Mouse (Mus musculus) liver, embryonic 13.5 days (tissue): ENCODE results near the gene Ebf1. TPM values are rescaled to one million over a fixed set of nuclear protein-coding genes. Genes with fewer than 3 reads are reported as not detected.

Source experiments
- ATAC-seq: fragments of 200-750 bp; cut with Nextera tagmentation; 2 replicates; pipeline ENCODE4 v1.8.0; 2017; ENCODE audit warnings: low read depth, mild to moderate bottlenecking, moderate number of reproducible peaks, moderate library complexity
- DNase-seq: peaks from one replicate; pipeline ENCODE4 v3.0.0; 2022
- H3K27ac ChIP-seq: fragments of 300-500 bp; sonication (generic); 2 replicates; pipeline ENCODE4 v1.5.1; 2015; ENCODE audit warnings: moderate library complexity, mild to moderate bottlenecking, inconsistent platforms
- H3K27me3 ChIP-seq: fragments of 300-500 bp; sonication (generic); 2 replicates; pipeline ENCODE4 v1.6.1; 2015; ENCODE audit warnings: mild to moderate bottlenecking, inconsistent platforms
- H3K36me3 ChIP-seq: fragments of 300-500 bp; sonication (generic); 2 replicates; pipeline ENCODE4 v1.6.1; 2015; ENCODE audit warnings: mild to moderate bottlenecking, inconsistent platforms
- H3K4me1 ChIP-seq: fragments of 300-500 bp; sonication (generic); replicated peaks from 2 replicates; pipeline ENCODE4 v1.6.1; 2015; ENCODE audit warnings: inconsistent platforms
- H3K4me2 ChIP-seq: fragments of 300-500 bp; sonication (generic); 2 replicates; pipeline ENCODE4 v1.6.1; 2015; ENCODE audit warnings: inconsistent platforms, mild to moderate bottlenecking, moderate library complexity
- H3K4me3 ChIP-seq: fragments of 300-500 bp; sonication (generic); replicated peaks from 2 replicates; pipeline ENCODE4 v1.5.1; 2015; ENCODE audit warnings: mild to moderate bottlenecking, inconsistent platforms
- H3K9ac ChIP-seq: fragments of 300-500 bp; sonication (generic); 2 replicates; pipeline ENCODE4 v1.6.1; 2015; ENCODE audit warnings: mild to moderate bottlenecking, inconsistent platforms
- H3K9me3 ChIP-seq: fragments of 300-500 bp; sonication (generic); replicated peaks from 2 replicates; pipeline ENCODE4 v1.6.1; 2016; ENCODE audit warnings: inconsistent platforms
- WGBS: fragments of 180-500 bp; shearing (Covaris S2); methylation state at CpG from one replicate; pipeline ENCODE4 v1.1.7; 2015; ENCODE audit not compliant: insufficient replicate concordance; 5-methylcytosine and 5-hydroxymethylcytosine counted together
- polyA plus RNA-seq: library from polyadenylated mRNA; unstranded; fragments of >200 nt; fragmentation: Nextera tagmentation; extraction: Ambion mirVana; gene quantifications from 2 replicates; pipeline ENCODE4 v1.2.1, GENCODE M21; 2015

The Ebf1 gene
- polyA plus RNA-seq, 1 experiment from 2014 or later = 0.31 TPM

DNA sequence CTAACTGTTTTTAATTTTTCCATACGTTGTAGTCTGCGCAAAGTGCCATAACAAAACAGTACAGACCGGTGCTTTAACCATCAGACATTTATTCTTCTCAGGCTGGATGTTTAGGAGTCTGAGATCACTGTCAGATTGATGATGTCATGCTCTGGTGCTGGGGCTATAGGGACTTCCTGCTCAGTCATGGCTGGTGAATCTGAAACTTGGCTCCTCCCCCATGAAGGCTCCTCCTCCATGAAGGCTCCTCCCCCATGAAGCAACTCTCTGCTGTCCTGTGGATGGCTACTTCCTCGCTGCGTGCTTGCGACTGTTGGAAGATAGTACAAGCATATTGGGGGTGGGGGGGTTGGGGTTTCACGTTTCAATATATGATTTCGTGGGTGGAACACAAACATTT lies 10.2 kb upstream of the Ebf1 start:
- H3K4me2 ChIP-seq = no peak overlapping the region
- ATAC-seq (no peak), DNase-seq (no peak)
- H3K36me3 ChIP-seq = no peaks in the 10 kb centered on the region
- H3K9ac ChIP-seq = no peak overlapping the region
- no peak overlapping the region for H3K27ac ChIP-seq
- peaks cover 24% of the 10 kb centered on the region for H3K27me3 ChIP-seq
- 56% methylated on average over 8 of the region's 8 CpGs for WGBS
- H3K4me1 ChIP-seq = 0 out of 2 replicates have a peak, but pooled peaks cover 2% of the 10 kb centered on the region
- no peaks in the 10 kb centered on the region for H3K9me3 ChIP-seq
- no peak overlapping the region for H3K4me3 ChIP-seq

DNA sequence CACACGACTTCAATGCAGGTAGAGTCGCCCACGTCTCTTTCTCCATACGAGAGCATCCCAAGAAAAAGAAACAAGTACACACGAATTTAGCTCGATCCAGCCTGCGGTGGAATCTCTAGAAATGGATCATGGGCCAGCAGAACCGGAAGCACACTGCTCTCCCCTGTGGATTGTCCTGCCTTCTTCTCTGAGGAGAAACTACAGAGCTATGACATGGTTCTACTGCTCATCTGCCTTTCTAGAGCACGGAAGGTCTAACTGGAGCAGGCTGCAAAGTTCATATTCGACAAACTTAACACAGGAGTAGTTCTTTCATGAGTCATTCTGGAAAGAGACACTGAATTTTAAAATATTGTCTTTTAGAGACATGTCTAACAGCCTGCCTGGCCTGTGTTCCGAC lies 8.5 kb upstream of the Ebf1 start:
- no peak overlapping the region for H3K27ac ChIP-seq
- no peak for DNase-seq
- no peak overlapping the region for H3K4me2 ChIP-seq
- ATAC-seq = no peak
- H3K4me3 ChIP-seq = no peak overlapping the region
- H3K36me3 ChIP-seq = no peaks in the 10 kb centered on the region
- H3K9me3 ChIP-seq = no peaks in the 10 kb centered on the region
- H3K27me3 ChIP-seq = peaks cover 42% of the 10 kb centered on the region
- 57% methylated on average over 11 of the region's 11 CpGs for WGBS
- H3K9ac ChIP-seq = no peak overlapping the region
- H3K4me1 ChIP-seq = peaks cover 7% of the 10 kb centered on the region

- Histone ChIP-seq H3K27me3 (peaks cover 65% of the 10 kb centered on the region), H3K4me1 (peaks cover 7% of the 10 kb centered on the region), H3K9me3 (no peaks in the 10 kb centered on the region), H3K27ac (no peak overlapping the region), H3K4me2 (peak overlapping the region; percentile 59), H3K36me3 (no peaks in the 10 kb centered on the region), H3K4me3 (peak overlapping the region; percentile 27), H3K9ac (no peak overlapping the region)
- DNase-seq (peak; percentile 39), ATAC-seq (no peak)
- 1% methylated on average over 45 of the region's 45 CpGs for WGBS
These were observed 5.9 kb upstream of the Ebf1 start for GRCm38 (mm10) chr11:44610971-44611781.

GRCm38 (mm10) chr11:44612156-44612555 lies 5.0 kb upstream of the Ebf1 start:
- ATAC-seq = no peak
- H3K9ac ChIP-seq = no peak overlapping the region
- DNase-seq = no peak
- H3K36me3 ChIP-seq = no peaks in the 10 kb centered on the region
- H3K9me3 ChIP-seq = no peaks in the 10 kb centered on the region
- H3K4me1 ChIP-seq = peaks cover 13% of the 10 kb centered on the region
- H3K27ac ChIP-seq = no peak overlapping the region
- H3K27me3 ChIP-seq = peaks cover 74% of the 10 kb centered on the region
- no peak overlapping the region for H3K4me3 ChIP-seq
- WGBS = 6% methylated on average over 10 of the region's 10 CpGs
- H3K4me2 ChIP-seq = 0 out of 2 replicates have a peak overlapping the region, but pooled peaks have one; percentile 45

GRCm38 (mm10) chr11:44612681-44613410 lies 4.3 kb upstream of the Ebf1 start:
- peaks cover 81% of the 10 kb centered on the region for H3K27me3 ChIP-seq
- H3K9me3 ChIP-seq = no peaks in the 10 kb centered on the region
- peaks cover 16% of the 10 kb centered on the region for H3K4me1 ChIP-seq
- ATAC-seq (no peak), DNase-seq (no peak)
- H3K4me2 ChIP-seq = peak overlapping the region; percentile 45
- no peaks in the 10 kb centered on the region for H3K36me3 ChIP-seq
- under 1% methylated on average over 38 of the region's 38 CpGs for WGBS
- H3K9ac ChIP-seq = no peak overlapping the region
- no peak overlapping the region for H3K27ac ChIP-seq
- H3K4me3 ChIP-seq = peak overlapping the region; percentile 22

DNA sequence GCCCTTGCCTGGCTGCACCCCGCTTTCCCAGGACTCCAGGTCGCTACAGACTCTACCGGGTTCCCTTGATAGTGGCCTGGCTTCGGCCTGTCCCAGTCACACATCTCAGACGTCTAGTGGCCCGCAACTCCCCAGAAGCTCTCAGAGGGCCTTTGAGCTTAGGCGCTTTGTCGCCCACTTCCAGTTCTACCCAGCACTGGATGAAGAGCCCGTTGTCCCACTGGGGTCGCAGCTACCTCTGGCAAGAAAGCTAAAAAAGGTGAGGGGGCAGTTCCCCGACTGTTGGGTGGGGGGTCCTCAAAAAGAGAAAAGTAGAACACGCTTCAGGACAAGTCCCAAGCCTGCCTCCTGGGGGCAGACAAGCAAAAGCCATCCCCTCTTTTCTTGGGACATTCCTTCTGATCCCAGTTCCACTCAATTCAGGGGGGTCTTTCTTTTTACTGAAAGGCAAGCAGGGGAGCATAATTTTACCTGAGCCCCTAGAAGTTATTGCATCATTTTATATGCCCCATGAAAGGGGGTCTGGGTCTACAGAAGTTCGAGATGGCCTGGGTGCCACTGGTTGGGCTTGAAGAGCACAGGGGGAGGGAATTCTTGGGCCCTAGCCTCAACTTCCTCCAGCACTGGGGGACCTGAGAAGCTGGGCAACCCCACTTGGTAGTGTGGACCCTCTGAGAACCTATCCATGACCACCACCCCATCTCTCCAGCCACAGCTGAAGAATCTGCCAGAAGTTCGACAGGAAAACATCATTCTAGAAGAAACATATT lies 3.5 kb upstream of the Ebf1 start:
- DNase-seq (no peak), ATAC-seq (no peak)
- WGBS = 6% methylated on average over 14 of the region's 14 CpGs
- Histone ChIP-seq H3K4me2 (peak overlapping the region; percentile 45), H3K4me1 (peaks cover 16% of the 10 kb centered on the region), H3K9ac (no peak overlapping the region), H3K36me3 (no peaks in the 10 kb centered on the region), H3K27ac (no peak overlapping the region), H3K9me3 (no peaks in the 10 kb centered on the region), H3K27me3 (peaks cover 89% of the 10 kb centered on the region), H3K4me3 (peak overlapping the region; percentile 22)

GRCm38 (mm10) chr11:44616078-44616787 lies 884 bp upstream of the Ebf1 start:
- ATAC-seq (no peak), DNase-seq (no peak)
- Histone ChIP-seq H3K27me3 (peaks cover 97% of the 10 kb centered on the region), H3K9me3 (no peaks in the 10 kb centered on the region), H3K27ac (no peak overlapping the region), H3K4me2 (peak overlapping the region; percentile 55), H3K36me3 (no peaks in the 10 kb centered on the region), H3K4me3 (peak overlapping the region; percentile 30), H3K9ac (no peak overlapping the region), H3K4me1 (peaks cover 15% of the 10 kb centered on the region)
- 5% methylated on average over 18 of the region's 18 CpGs for WGBS

- WGBS = under 1% methylated on average over 55 of the region's 55 CpGs
- Histone ChIP-seq H3K4me1 (peaks cover 14% of the 10 kb centered on the region; the same call in 1 of the 2 replicates), H3K27ac (no peak overlapping the region), H3K4me2 (peak overlapping the region; percentile 61), H3K9ac (0 out of 2 replicates have a peak overlapping the region, but pooled peaks have one; percentile 22), H3K27me3 (peaks cover 92% of the 10 kb centered on the region), H3K36me3 (no peaks in the 10 kb centered on the region), H3K9me3 (no peaks in the 10 kb centered on the region), H3K4me3 (peak overlapping the region; percentile 49)
- no peak for DNase-seq
- no peak for ATAC-seq
These were observed 843 bp downstream of the Ebf1 start for GRCm38 (mm10) chr11:44617734-44618586.

- DNase-seq = no peak
- Histone ChIP-seq H3K27ac (no peak overlapping the region), H3K4me2 (peak overlapping the region; percentile 26), H3K27me3 (peaks cover 82% of the 10 kb centered on the region), H3K4me3 (peak overlapping the region; percentile 22), H3K9ac (no peak overlapping the region), H3K36me3 (no peaks in the 10 kb centered on the region), H3K4me1 (peaks cover 9% of the 10 kb centered on the region; the same call in 1 of the 2 replicates), H3K9me3 (no peaks in the 10 kb centered on the region)
- 4% methylated on average over 14 of the region's 15 CpGs for WGBS
- ATAC-seq = no peak
These were observed 2.2 kb downstream of the Ebf1 start for GRCm38 (mm10) chr11:44619131-44619886.
